Mouse (Mus musculus) ES-Bruce4 (cell line): ENCODE measurements at regions not wholly inside any gene's neighbourhood (a gene's known extent, or its start where the extent isn't known, plus 50 kb on each side); places are given as distances from the start of the nearest gene placed in this dataset.
"Not testable (repeated sequence)": the region's sequence is repeated elsewhere in the genome, so short reads cannot be mapped to it uniquely, and the experiment has no call there.

Source experiments
- H3K27ac ChIP-seq: 2 replicates; pipeline ENCODE4 v1.5.1; 2012; ENCODE audit warnings: low read length, inconsistent platforms; ENCODE audit not compliant: insufficient read depth
- H3K27me3 ChIP-seq: 2 replicates; pipeline ENCODE4 v1.6.1; 2012; ENCODE audit warnings: mild to moderate bottlenecking, low read length, inconsistent platforms; ENCODE audit not compliant: control insufficient read depth, poor library complexity, insufficient read depth, severe bottlenecking
- H3K36me3 ChIP-seq: 2 replicates; pipeline ENCODE4 v1.6.1; 2012; ENCODE audit warnings: inconsistent platforms, mild to moderate bottlenecking, low read length, moderate library complexity; ENCODE audit not compliant: control insufficient read depth, poor library complexity, insufficient read depth, severe bottlenecking
- H3K4me1 ChIP-seq: one replicate; pipeline ENCODE4 v1.8.1; 2011; ENCODE audit warnings: low read length; ENCODE audit not compliant: control insufficient read depth, insufficient read depth
- H3K4me3 ChIP-seq: 2 replicates; pipeline ENCODE4 v1.5.1; 2011; ENCODE audit warnings: low read depth, mild to moderate bottlenecking, low read length
- H3K9ac ChIP-seq: 2 replicates; pipeline ENCODE4 v1.6.1; 2012; ENCODE audit warnings: low read depth, mild to moderate bottlenecking, inconsistent platforms; ENCODE audit not compliant: poor library complexity, severe bottlenecking
- H3K9me3 ChIP-seq: replicated peaks from 2 replicates; pipeline ENCODE4 v1.6.1; 2012; ENCODE audit warnings: mild to moderate bottlenecking, low read length, inconsistent platforms; ENCODE audit not compliant: control insufficient read depth, poor library complexity, insufficient read depth, severe bottlenecking
- CTCF ChIP-seq: IDR thresholded peaks from one replicate; pipeline ENCODE4 v1.8.1; 2011; ENCODE audit warnings: low read depth, low read length
- EP300 ChIP-seq: IDR thresholded peaks from 2 replicates; pipeline ENCODE4 v1.6.1; 2011; ENCODE audit warnings: low read depth, low read length; ENCODE audit not compliant: insufficient read depth
- POLR2A ChIP-seq: IDR thresholded peaks from one replicate; pipeline ENCODE4 v1.8.1; 2011; ENCODE audit warnings: low read length; ENCODE audit not compliant: insufficient read depth

DNA sequence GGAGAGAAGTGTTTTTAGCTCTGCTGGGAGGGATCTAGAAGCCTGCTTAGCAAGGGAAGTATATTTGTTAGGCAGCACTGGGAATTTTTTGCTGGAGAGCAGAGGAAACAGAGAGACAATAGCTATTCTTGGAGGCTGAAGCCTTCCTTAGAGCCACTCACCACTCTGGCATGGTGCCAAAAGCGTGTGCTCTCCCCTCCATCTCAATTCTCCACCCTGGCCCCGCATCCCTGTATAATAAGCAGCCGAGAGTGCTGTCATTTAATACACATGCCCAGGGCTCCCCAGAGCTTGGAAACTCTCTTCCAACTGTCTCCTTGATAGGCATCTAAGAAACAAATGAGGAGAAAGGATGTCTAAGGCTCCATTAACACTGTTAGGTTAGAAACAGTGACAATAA, 455.8 kb upstream of the Clint1 start:
- TF ChIP-seq POLR2A (no peak), EP300 (no peak), CTCF (no peak)

DNA sequence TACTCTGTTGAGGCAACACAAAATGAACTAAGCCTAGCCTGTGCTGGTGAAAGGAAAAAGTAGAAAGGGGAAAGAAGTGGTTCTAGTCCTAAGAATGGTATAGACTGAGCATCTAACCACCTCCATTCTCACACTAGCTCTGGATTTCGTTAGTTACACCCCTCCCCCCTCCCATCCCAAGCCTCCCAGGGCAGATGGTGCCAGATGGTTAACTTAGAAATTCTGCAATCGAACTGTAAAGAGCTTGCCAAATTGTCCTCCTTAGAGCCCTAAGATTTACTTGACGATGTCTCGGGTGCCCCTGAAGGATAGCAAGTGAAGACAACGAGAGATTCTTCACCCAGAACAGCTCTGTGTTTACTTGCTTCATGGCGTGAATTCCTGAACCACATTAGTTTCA, 453.7 kb upstream of the Clint1 start:
- no peaks in the 10 kb centered on the region for H3K36me3 ChIP-seq
- no peak overlapping the region for H3K9ac ChIP-seq
- no peaks in the 10 kb centered on the region for H3K4me1 ChIP-seq
- H3K4me3 ChIP-seq, result no peak overlapping the region
- no peak overlapping the region for H3K27ac ChIP-seq
- H3K9me3 ChIP-seq, result no peaks in the 10 kb centered on the region
- no peaks in the 10 kb centered on the region; the same call in 1 of the 2 replicates for H3K27me3 ChIP-seq
- no peak for TF ChIP-seq POLR2A
- TF ChIP-seq CTCF, result no peak
- TF ChIP-seq EP300, result no peak

More for the DNA sequence above, 455.8 kb upstream of the Clint1 start:
- Histone ChIP-seq H3K4me1 (no peaks in the 10 kb centered on the region), H3K27ac (no peak overlapping the region), H3K27me3 (no peaks in the 10 kb centered on the region; the same call in 1 of the 2 replicates), H3K9me3 (no peaks in the 10 kb centered on the region), H3K4me3 (no peak overlapping the region), H3K9ac (no peak overlapping the region), H3K36me3 (no peaks in the 10 kb centered on the region)

DNA sequence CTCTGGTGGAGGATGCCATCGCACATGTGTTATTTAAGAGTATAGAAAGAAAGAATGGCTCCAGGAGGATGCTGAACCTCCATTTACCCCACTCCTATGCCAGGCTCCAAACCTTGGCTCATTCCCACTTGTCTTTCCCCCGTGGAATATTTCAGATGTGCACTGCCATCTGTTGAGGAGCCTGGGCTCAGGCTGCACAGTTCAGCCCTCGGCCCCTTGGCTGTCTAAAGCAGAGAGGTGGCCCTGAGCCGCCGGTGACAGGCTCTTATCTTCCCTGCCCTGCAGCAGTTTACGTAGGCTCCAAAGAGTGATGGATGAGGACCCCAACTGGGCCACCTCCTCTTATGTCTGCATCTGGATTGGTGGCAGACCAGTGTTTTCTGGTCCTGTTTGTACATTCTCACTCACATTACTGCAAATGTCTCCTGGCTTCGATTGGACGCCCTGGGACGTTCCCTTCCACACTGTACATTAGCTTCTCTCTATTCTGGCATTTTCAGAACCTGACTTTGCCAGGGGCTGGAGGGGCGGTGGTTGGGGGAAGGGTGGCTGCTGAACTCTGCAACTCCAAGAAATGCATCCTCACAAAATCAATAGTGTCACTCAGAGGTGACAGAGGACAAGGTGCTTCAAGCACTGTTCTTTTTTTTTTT, 447.3 kb upstream of the Clint1 start:
- H3K9ac ChIP-seq, result no peak overlapping the region
- H3K9me3 ChIP-seq, result no peaks in the 10 kb centered on the region
- H3K27ac ChIP-seq, result no peak overlapping the region
- no peak for TF ChIP-seq POLR2A
- no peak for TF ChIP-seq EP300
- no peak for TF ChIP-seq CTCF
- no peaks in the 10 kb centered on the region for H3K36me3 ChIP-seq
- no peaks in the 10 kb centered on the region for H3K27me3 ChIP-seq
- H3K4me3 ChIP-seq, result no peak overlapping the region
- H3K4me1 ChIP-seq, result no peaks in the 10 kb centered on the region

DNA sequence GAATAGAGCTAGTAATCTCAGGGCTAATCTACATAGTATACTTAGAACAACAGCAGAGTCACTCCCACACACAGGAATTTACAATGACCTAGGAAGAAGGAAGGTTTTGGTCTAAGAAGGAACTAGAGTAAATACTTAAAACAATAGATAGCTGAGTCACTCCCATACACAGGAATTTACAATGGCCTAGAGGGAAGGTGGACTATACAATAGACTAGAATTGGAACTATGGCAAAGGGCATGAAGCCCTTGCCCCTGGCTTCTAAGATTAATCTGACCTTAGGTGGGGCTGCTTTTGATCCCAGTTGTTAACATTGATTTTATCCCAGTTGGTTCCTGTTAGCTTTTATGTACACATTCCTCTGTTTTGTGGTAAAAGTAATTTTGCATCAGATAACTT, 427.8 kb upstream of the Clint1 start:
- H3K9ac ChIP-seq, H3K27me3 ChIP-seq, H3K4me1 ChIP-seq, H3K27ac ChIP-seq, H3K36me3 ChIP-seq, H3K4me3 ChIP-seq: not testable (repeated sequence)
- peaks cover 19% of the 10 kb centered on the region for H3K9me3 ChIP-seq

DNA sequence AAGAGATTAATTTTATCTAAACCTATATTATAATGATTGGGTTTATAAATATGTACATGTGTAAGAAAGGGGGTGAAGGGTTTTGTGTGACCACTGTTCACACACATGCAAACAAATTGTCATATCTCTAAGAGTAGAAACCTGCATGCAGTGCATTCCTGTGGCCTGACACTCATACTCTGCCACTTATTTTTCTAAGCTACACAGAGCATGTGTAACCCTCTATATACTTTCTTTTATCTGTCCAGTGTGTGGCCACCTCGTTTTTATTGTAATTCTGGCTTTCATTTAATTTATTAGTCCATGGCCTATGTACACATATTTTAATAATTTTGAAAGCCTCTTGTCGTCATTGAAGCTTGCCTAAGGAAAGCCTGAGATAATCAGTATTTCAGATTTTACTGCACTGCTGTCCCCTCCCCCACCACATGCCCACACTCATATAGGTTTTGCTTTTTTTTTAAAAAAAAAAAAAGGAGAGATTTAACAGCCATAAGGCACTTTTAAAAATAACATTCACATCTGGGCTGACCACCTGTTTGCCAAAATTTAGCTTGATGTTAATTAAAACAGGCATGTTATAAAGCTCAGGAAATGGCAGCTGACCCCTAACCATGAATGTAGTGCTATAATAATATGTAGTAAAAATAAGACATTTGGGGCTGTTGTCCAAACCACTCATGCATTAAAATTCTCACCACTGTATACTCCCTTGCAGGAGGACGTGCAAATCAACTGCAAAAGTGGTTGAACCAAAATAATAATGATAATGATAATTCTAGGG, 410.7 kb upstream of the Clint1 start:
- Histone ChIP-seq H3K4me1 (no peaks in the 10 kb centered on the region), H3K4me3 (no peak overlapping the region), H3K36me3 (no peaks in the 10 kb centered on the region), H3K9ac (no peak overlapping the region), H3K27me3 (no peaks in the 10 kb centered on the region), H3K27ac (no peak overlapping the region), H3K9me3 (no peaks in the 10 kb centered on the region)
- TF ChIP-seq EP300, result no peak
- no peak for TF ChIP-seq CTCF
- TF ChIP-seq POLR2A, result no peak

DNA sequence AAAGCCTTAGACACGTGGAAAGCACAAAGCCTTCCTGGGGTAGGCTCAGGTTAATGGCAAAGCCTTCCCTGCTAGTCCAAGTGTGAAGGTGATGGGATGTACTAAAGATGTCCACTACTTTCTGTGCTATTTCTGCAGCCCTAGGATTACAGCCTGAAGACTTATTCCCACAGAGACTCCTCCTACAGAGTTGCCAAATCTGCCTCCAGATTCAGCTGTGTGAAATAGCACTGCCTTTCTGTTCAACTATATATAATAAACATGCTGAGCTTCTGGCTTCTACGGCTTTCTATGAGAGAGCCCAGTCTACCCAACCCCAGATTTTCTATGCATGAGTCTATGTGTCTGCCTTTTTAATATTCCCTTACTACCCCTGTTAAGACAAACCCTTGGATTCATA, 405.3 kb upstream of the Clint1 start:
- H3K4me3 ChIP-seq, result no peak overlapping the region
- no peak overlapping the region for H3K9ac ChIP-seq
- H3K27ac ChIP-seq, result no peak overlapping the region
- H3K9me3 ChIP-seq, result no peaks in the 10 kb centered on the region
- no peaks in the 10 kb centered on the region for H3K27me3 ChIP-seq
- TF ChIP-seq POLR2A (no peak), EP300 (no peak), CTCF (no peak)
- no peaks in the 10 kb centered on the region for H3K36me3 ChIP-seq
- no peaks in the 10 kb centered on the region for H3K4me1 ChIP-seq
